Mouse (Mus musculus): Measurements from ENCODE around the gene Clec2l. TPM values are rescaled to one million over a fixed set of nuclear protein-coding genes. Genes with fewer than 3 reads are reported as not detected.
A peak's percentile ranks its signal among the peaks of the same experiment; 100 is the strongest.

Gene Clec2l
- polyA plus RNA-seq, 1 experiment, result 0.66 TPM

GRCm38 (mm10) chr6:38641228-38641627, 21.6 kb upstream of the Clec2l start:
- H3K36me3 ChIP-seq (ENCODE audit: control insufficient read depth, insufficient read depth, low read length), result no peaks in the 10 kb centered on the region
- peaks cover 4% of the 10 kb centered on the region; the same call in 1 of the 2 replicates for H3K4me1 ChIP-seq (ENCODE audit: control insufficient read depth, insufficient read depth, low read length)
- no peak for DNase-seq
- TF ChIP-seq CTCF (conservative IDR thresholded peaks at IDR 0.05; ENCODE audit: insufficient read depth, insufficient read length, low read depth, low read length), result no peak
- no peak for TF ChIP-seq POLR2A (IDR thresholded peaks at IDR 0.05; ENCODE audit: low read depth, low read length)
- H3K27me3 ChIP-seq (replicated peaks; ENCODE audit: control insufficient read depth, insufficient read depth, low read length), result no peaks in the 10 kb centered on the region
- 59% methylated on average over 5 of the region's 5 CpGs for WGBS
- H3K27ac ChIP-seq (ENCODE audit: insufficient read depth, low read depth, low read length), result no peak overlapping the region
- H3K4me3 ChIP-seq (ENCODE audit: insufficient read depth, low read depth, low read length), result no peak overlapping the region

- TF ChIP-seq CTCF (conservative IDR thresholded peaks at IDR 0.05; ENCODE audit: insufficient read depth, insufficient read length, low read depth, low read length) (no peak), POLR2A (IDR thresholded peaks at IDR 0.05; ENCODE audit: low read depth, low read length) (no peak)
- Histone ChIP-seq H3K27ac (ENCODE audit: insufficient read depth, low read depth, low read length) (no peak overlapping the region), H3K36me3 (ENCODE audit: control insufficient read depth, insufficient read depth, low read length) (no peaks in the 10 kb centered on the region), H3K4me1 (ENCODE audit: control insufficient read depth, insufficient read depth, low read length) (peaks cover 4% of the 10 kb centered on the region; the same call in 1 of the 2 replicates), H3K4me3 (ENCODE audit: insufficient read depth, low read depth, low read length) (no peak overlapping the region), H3K27me3 (replicated peaks; ENCODE audit: control insufficient read depth, insufficient read depth, low read length) (no peaks in the 10 kb centered on the region)
- 48% methylated on average over 5 of the region's 5 CpGs for WGBS
- no peak for DNase-seq
Observed at GRCm38 (mm10) chr6:38641645-38642044, 21.2 kb upstream of the Clec2l start.

- TF ChIP-seq CTCF (conservative IDR thresholded peaks at IDR 0.05; ENCODE audit: insufficient read depth, insufficient read length, low read depth, low read length) (no peak), POLR2A (IDR thresholded peaks at IDR 0.05; ENCODE audit: low read depth, low read length) (no peak)
- Histone ChIP-seq H3K4me3 (ENCODE audit: insufficient read depth, low read depth, low read length) (no peak overlapping the region), H3K4me1 (ENCODE audit: control insufficient read depth, insufficient read depth, low read length) (peaks cover 4% of the 10 kb centered on the region; the same call in 1 of the 2 replicates), H3K27ac (ENCODE audit: insufficient read depth, low read depth, low read length) (no peak overlapping the region), H3K36me3 (ENCODE audit: control insufficient read depth, insufficient read depth, low read length) (no peaks in the 10 kb centered on the region), H3K27me3 (replicated peaks; ENCODE audit: control insufficient read depth, insufficient read depth, low read length) (no peaks in the 10 kb centered on the region)
- DNase-seq, result no peak
- 51% methylated on average over 5 of the region's 5 CpGs for WGBS
Observed at GRCm38 (mm10) chr6:38642593-38642992, 20.3 kb upstream of the Clec2l start.

GRCm38 (mm10) chr6:38643039-38643438, 19.8 kb upstream of the Clec2l start:
- 73% methylated on average over 3 of the region's 3 CpGs for WGBS
- peaks cover 4% of the 10 kb centered on the region; the same call in 1 of the 2 replicates for H3K4me1 ChIP-seq (ENCODE audit: control insufficient read depth, insufficient read depth, low read length)
- H3K27me3 ChIP-seq (replicated peaks; ENCODE audit: control insufficient read depth, insufficient read depth, low read length), result no peaks in the 10 kb centered on the region
- H3K4me3 ChIP-seq (ENCODE audit: insufficient read depth, low read depth, low read length), result no peak overlapping the region
- H3K36me3 ChIP-seq (ENCODE audit: control insufficient read depth, insufficient read depth, low read length), result no peaks in the 10 kb centered on the region
- no peak for TF ChIP-seq CTCF (conservative IDR thresholded peaks at IDR 0.05; ENCODE audit: insufficient read depth, insufficient read length, low read depth, low read length)
- no peak for TF ChIP-seq POLR2A (IDR thresholded peaks at IDR 0.05; ENCODE audit: low read depth, low read length)
- no peak for DNase-seq
- H3K27ac ChIP-seq (ENCODE audit: insufficient read depth, low read depth, low read length), result no peak overlapping the region

- H3K27ac ChIP-seq (ENCODE audit: insufficient read depth, low read depth, low read length), result no peak overlapping the region
- H3K36me3 ChIP-seq (ENCODE audit: control insufficient read depth, insufficient read depth, low read length), result no peaks in the 10 kb centered on the region
- H3K27me3 ChIP-seq (replicated peaks; ENCODE audit: control insufficient read depth, insufficient read depth, low read length), result no peaks in the 10 kb centered on the region
- TF ChIP-seq CTCF (conservative IDR thresholded peaks at IDR 0.05; ENCODE audit: insufficient read depth, insufficient read length, low read depth, low read length) (peak; percentile 31; the same call in 1 of the 2 replicates), POLR2A (IDR thresholded peaks at IDR 0.05; ENCODE audit: low read depth, low read length) (no peak)
- 74% methylated on average over 3 of the region's 3 CpGs for WGBS
- DNase-seq, result no peak
- no peak overlapping the region for H3K4me3 ChIP-seq (ENCODE audit: insufficient read depth, low read depth, low read length)
- no peaks in the 10 kb centered on the region for H3K4me1 ChIP-seq (ENCODE audit: control insufficient read depth, insufficient read depth, low read length)
Observed at GRCm38 (mm10) chr6:38649545-38649944, 13.3 kb upstream of the Clec2l start.

GRCm38 (mm10) chr6:38650263-38650937, 12.5 kb upstream of the Clec2l start:
- no peak overlapping the region for H3K4me3 ChIP-seq (ENCODE audit: insufficient read depth, low read depth, low read length)
- WGBS, result 38% methylated on average over 14 of the region's 14 CpGs
- no peaks in the 10 kb centered on the region for H3K27me3 ChIP-seq (replicated peaks; ENCODE audit: control insufficient read depth, insufficient read depth, low read length)
- no peak overlapping the region for H3K27ac ChIP-seq (ENCODE audit: insufficient read depth, low read depth, low read length)
- no peaks in the 10 kb centered on the region for H3K36me3 ChIP-seq (ENCODE audit: control insufficient read depth, insufficient read depth, low read length)
- DNase-seq, result peak; percentile 72
- TF ChIP-seq POLR2A (IDR thresholded peaks at IDR 0.05; ENCODE audit: low read depth, low read length), result no peak
- TF ChIP-seq CTCF (conservative IDR thresholded peaks at IDR 0.05; ENCODE audit: insufficient read depth, insufficient read length, low read depth, low read length), result peak; percentile 95
- no peaks in the 10 kb centered on the region for H3K4me1 ChIP-seq (ENCODE audit: control insufficient read depth, insufficient read depth, low read length)

GRCm38 (mm10) chr6:38661626-38662025, 1.2 kb upstream of the Clec2l start:
- Histone ChIP-seq H3K4me3 (ENCODE audit: insufficient read depth, low read depth, low read length) (no peak overlapping the region), H3K36me3 (ENCODE audit: control insufficient read depth, insufficient read depth, low read length) (no peaks in the 10 kb centered on the region), H3K27ac (ENCODE audit: insufficient read depth, low read depth, low read length) (no peak overlapping the region), H3K4me1 (ENCODE audit: control insufficient read depth, insufficient read depth, low read length) (no peaks in the 10 kb centered on the region), H3K27me3 (replicated peaks; ENCODE audit: control insufficient read depth, insufficient read depth, low read length) (peaks cover 3% of the 10 kb centered on the region; the same call in 1 of the 2 replicates)
- WGBS, result 95% methylated on average over 4 of the region's 4 CpGs
- TF ChIP-seq POLR2A (IDR thresholded peaks at IDR 0.05; ENCODE audit: low read depth, low read length) (no peak), CTCF (conservative IDR thresholded peaks at IDR 0.05; ENCODE audit: insufficient read depth, insufficient read length, low read depth, low read length) (no peak)
- DNase-seq, result no peak
